Mouse (Mus musculus) mouse embryonic stem cell (cell line): ENCODE measurements around the gene Vmp1.

Experiments
- in situ Hi-C, 2 experiments: fragments of 300-500 bp; cut with MboI; formaldehyde crosslinking; loops; 1 replicate in 1 of 2; 3 replicates in 1 of 2; pipeline ENCODE4 v1.14.3; 2019 to 2020; ENCODE audit warnings: low sequenced_read_pairs in 2 of 2, low pct_unique_long_range_greater_than_20kb in 1 of 2, mixed read lengths in 1 of 2; ENCODE audit not compliant: unreplicated experiment in 1 of 2

The Vmp1 gene

GRCm38 (mm10) chr11:86545556-86545955 is 138.1 kb downstream of the Vmp1 start:
- in situ Hi-C loops = no loop called here

DNA sequence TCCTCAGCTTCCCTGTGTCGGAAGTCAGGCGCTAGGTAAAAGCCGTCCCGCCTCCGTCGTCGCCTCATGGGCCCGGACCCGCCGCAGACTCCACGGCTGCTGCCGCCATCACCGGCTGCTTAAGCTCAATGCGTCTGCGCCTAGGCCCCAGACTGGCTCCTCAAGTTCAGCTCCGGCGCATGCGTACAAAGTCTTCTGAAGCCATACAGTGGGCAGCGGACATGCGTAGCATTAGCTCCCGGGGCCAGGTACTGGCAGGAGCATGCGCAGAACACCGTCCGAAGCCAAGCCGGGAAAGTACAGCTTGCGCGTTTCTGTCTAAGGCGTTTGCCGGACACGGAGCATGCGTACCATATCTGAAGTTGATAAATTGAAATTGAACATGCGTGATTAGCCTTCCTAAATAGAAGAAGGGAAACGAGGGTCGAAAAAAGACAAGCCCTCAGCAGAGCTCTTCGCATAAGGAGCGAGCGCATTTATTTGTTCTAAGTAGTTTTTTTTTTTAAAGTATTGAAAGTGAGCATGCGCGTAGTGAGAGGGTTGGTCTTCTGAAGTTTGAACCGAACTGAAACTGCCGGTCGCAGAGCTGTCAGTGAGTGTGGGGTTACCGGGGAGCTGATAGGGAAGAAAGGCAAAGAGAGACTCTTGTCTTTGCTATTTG is 138.9 kb downstream of the Vmp1 start, which contains the start of the genes Rps6kb1 and Tubd1:
Gene Rps6kb1, minus strand, starts transcription at position 167 of the 661 bp plus-strand sequence.
Gene Tubd1, plus strand, starts transcription at position 353 of the 661 bp plus-strand sequence.
- in situ Hi-C loops = no loop called here

DNA sequence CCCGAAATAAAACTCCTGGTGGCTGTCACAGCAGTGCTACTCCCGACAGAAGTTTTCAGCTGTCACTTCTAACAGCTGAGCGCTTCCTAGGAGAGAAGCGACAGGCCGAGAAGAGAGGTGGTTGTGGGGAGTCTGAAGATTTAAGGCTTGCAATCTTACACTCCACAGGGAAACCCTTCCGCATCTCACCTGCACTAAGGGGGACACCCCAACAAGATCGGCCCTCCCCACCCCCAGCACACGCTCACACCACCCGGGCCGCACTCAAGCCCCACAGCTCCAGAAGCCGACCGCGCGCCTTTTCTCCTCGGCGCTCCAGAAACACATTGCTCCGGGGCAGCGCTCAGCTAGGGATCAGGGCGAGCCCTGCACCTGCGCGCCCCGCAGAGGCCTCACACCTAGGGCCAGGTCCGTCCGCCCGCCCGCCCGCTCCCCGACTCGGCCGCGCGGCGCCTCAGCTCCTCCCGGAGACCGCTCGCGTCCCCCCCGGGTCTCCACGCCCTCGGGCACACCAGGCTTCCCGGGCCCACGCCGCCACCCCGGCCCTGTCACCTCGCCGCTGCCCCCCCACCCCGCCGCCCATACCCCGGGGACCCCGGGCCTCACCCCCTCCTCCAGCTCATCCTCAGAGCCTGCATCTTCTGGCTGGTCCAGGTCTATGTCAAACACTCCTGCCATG is 139.5 kb downstream of the Vmp1 start:
- in situ Hi-C loops = no loop called here

DNA sequence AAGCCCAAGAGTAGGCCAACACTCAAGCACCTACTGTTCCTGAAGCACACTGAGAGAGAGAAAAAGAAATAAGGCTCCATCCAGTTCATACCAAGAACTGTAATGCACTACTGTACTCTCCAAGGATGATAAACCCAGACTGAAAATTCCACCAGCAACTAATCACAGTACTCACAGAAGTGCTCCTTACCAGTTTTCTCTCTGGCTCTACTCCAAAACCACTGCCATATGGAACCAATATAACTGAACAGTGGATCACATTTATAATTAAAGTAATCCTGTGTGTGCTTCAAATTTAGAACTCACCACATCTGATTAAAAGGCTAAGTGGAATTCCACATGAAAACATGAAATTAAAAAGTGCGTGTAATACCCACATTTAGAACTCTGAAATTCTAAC is 140.8 kb downstream of the Vmp1 start:
- in situ Hi-C loops = no loop called here

- in situ Hi-C loops = no loop called here
Observed at GRCm38 (mm10) chr11:86540476-86540845, 143.2 kb downstream of the Vmp1 start.

DNA sequence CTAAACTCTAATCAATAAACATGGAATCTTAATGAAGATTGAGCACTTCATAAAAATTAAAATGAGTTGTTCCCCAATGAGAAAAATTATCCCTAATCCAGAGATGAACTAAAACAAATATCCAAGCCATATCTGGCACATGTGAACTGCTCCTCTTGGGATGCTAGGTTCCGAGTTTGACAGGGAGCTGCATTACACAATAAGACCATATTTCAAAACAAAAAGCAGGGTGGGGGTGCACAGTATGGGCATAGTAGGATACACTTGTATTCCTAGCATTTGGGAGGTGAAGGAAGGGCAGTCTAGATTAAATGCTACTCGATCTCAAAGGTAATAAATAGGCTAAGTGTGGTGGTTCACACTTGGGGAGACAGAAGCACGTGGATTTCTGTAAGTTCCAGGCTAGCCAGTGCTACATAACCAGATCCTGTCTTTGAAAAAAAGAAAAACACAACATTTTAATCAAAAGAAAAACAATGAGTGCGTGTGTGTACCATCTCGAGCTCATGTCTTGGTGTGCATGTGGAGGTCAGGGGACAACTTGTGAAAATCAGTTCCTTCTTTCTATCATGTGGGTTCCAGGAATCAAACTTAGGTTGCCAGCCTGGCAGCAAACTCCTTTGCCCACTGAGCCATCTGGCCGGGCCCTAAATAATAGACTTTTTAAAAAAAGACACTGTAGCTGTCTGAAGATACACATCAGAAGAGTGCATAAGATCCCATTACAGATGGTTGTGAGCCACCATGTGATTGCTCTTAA is 143.7 kb downstream of the Vmp1 start:
- in situ Hi-C loops = no loop called here

DNA sequence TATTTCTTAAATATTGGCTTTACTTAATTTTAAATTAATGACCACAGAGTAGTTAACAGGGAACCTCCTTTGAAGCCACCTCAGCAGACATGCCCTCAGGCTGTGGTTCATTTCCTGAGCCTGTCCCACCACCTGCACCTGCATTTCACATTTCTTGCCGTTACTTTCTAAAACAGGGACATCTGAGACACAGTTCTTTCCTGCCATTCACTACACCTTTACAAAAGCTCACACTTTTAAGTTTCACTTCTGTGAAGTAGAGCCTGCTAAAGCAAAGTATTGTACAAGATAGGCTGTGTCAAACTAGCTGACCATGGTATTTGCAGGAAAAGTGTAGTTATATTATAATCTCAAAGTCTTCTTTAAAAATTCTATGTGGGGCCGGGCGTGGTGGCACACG is 144.8 kb downstream of the Vmp1 start:
- in situ Hi-C loops = no loop called here

GRCm38 (mm10) chr11:86534201-86534910 is 149.3 kb downstream of the Vmp1 start:
- in situ Hi-C loops = no loop called here
